Mouse (Mus musculus) kidney, adult 2 months (tissue): ENCODE results near the gene Cep350.

ENCODE experiments used
- CTCF ChIP-seq: fragments of 200-500 bp; conservative IDR thresholded peaks from 2 replicates; pipeline ENCODE4 v1.5.1; 2011; ENCODE audit warnings: low read depth, mild to moderate bottlenecking, control low read depth, low read length, moderate library complexity, mixed read lengths; ENCODE audit not compliant: insufficient read depth, insufficient read length
- POLR2A ChIP-seq: fragments of 200-500 bp; IDR thresholded peaks from one replicate; pipeline ENCODE4 v1.6.1; 2011; ENCODE audit warnings: low read depth, low read length, control low read depth

- TF ChIP-seq CTCF (no peak), POLR2A (no peak)
These were observed 28.7 kb downstream of the Cep350 start for GRCm38 (mm10) chr1:155944361-155944760.
